Mouse (Mus musculus) cerebellum, adult 8-10 months (tissue): ENCODE data around the gene Amotl2.
"Not testable (repeated sequence)": the region's sequence is repeated elsewhere in the genome, so short reads cannot be mapped to it uniquely, and the experiment has no call there.

Experiments
- DNase-seq: peaks from one replicate; pipeline ENCODE4 v3.0.0; 2022

The Amotl2 gene

GRCm38 (mm10) chr9:102735996-102736395 is 19.5 kb downstream of the Amotl2 start:
- no peak for DNase-seq

GRCm38 (mm10) chr9:102737405-102737804 is 20.9 kb downstream of the Amotl2 start:
- DNase-seq, result no peak

GRCm38 (mm10) chr9:102746753-102747152 is 30.3 kb downstream of the Amotl2 start:
- DNase-seq, result no peak

- DNase-seq, result no peak
Observed at GRCm38 (mm10) chr9:102747902-102748301, 31.4 kb downstream of the Amotl2 start.

GRCm38 (mm10) chr9:102749216-102749615 is 32.7 kb downstream of the Amotl2 start:
- no peak for DNase-seq

- DNase-seq, result no peak
Observed at GRCm38 (mm10) chr9:102751632-102752303, 35.3 kb downstream of the Amotl2 start.

- no peak for DNase-seq
Observed at GRCm38 (mm10) chr9:102753299-102753698, 36.8 kb downstream of the Amotl2 start.

GRCm38 (mm10) chr9:102755161-102755560 is 38.7 kb downstream of the Amotl2 start:
- DNase-seq, result no peak

- DNase-seq, result no peak
Observed at GRCm38 (mm10) chr9:102755591-102756270, 39.3 kb downstream of the Amotl2 start.

- no peak for DNase-seq
Observed at GRCm38 (mm10) chr9:102756352-102756751, 39.9 kb downstream of the Amotl2 start.

- no peak for DNase-seq
Observed at GRCm38 (mm10) chr9:102758851-102759250, 42.4 kb downstream of the Amotl2 start.

- DNase-seq, result no peak
Observed at GRCm38 (mm10) chr9:102759581-102760001, 43.1 kb downstream of the Amotl2 start.

GRCm38 (mm10) chr9:102761599-102761998 is 45.1 kb downstream of the Amotl2 start:
- no peak for DNase-seq

GRCm38 (mm10) chr9:102762836-102763235 is 46.4 kb downstream of the Amotl2 start:
- no peak for DNase-seq

GRCm38 (mm10) chr9:102763520-102763919 is 47.0 kb downstream of the Amotl2 start:
- no peak for DNase-seq

- not testable (repeated sequence) for DNase-seq
Observed at GRCm38 (mm10) chr9:102764540-102764939, 48.1 kb downstream of the Amotl2 start.

- no peak for DNase-seq
Observed at GRCm38 (mm10) chr9:102766741-102767140, 50.3 kb downstream of the Amotl2 start.

GRCm38 (mm10) chr9:102769257-102769656 is 52.8 kb downstream of the Amotl2 start:
- DNase-seq, result no peak

- no peak for DNase-seq
Observed at GRCm38 (mm10) chr9:102770190-102770589, 53.7 kb downstream of the Amotl2 start.

GRCm38 (mm10) chr9:102771308-102771895 is 54.9 kb downstream of the Amotl2 start:
- DNase-seq, result no peak

GRCm38 (mm10) chr9:102777631-102778591 is 61.4 kb downstream of the Amotl2 start:
- DNase-seq, result no peak

GRCm38 (mm10) chr9:102779493-102779892 is 63.0 kb downstream of the Amotl2 start:
- DNase-seq, result peak; percentile 59
